14 mouse cellular contexts compared by ENCODE assay signal in genomic region chr5:131075795-131076194, GRCm38 (mm10).
"Had no signal": no experiment of that assay in that cellular context is flagged by ENCODE, and none has a peak within 500 bp of the region (broad histone marks: within the 10 kb centered on the region; RNA-seq: fewer than 3 reads in every experiment).

No protein-coding gene starts in this region.

- H3K4me1 ChIP-seq: limb, embryonic 13.5 days; midbrain, embryonic 13.5 days had no signal

- H3K36me3 ChIP-seq: limb, embryonic 13.5 days; midbrain, embryonic 13.5 days had no signal

- H3K9ac ChIP-seq: limb, embryonic 13.5 days; liver, embryonic 14.5 days; midbrain, embryonic 13.5 days had no signal

- DNase-seq: kidney, adult 8-10 months; kidney, postnatal 25 days; layer of hippocampus, adult 9-11 months; left cerebral cortex, postnatal 4 days; lung, adult 2 months; lung, postnatal 14 days; right cerebral cortex, postnatal 4 days; spleen, adult 18-20 months; thymus, adult 2 months; thymus, postnatal 25 days had no signal

- H3K27me3 ChIP-seq: limb, embryonic 13.5 days; midbrain, embryonic 13.5 days had no signal

- H3K27ac ChIP-seq: limb, embryonic 13.5 days; liver, embryonic 14.5 days; midbrain, embryonic 13.5 days had no signal

- H3K4me2 ChIP-seq: limb, embryonic 13.5 days; midbrain, embryonic 13.5 days had no signal

- H3K9me3 ChIP-seq: limb, embryonic 13.5 days; midbrain, embryonic 13.5 days had no signal

- ATAC-seq: midbrain, embryonic 13.5 days had no signal

- H3K4me3 ChIP-seq: limb, embryonic 13.5 days; midbrain, embryonic 13.5 days; myocyte had no signal
